Mouse (Mus musculus): ENCODE measurements around the gene Cd300ld. TPM values are rescaled to one million over a fixed set of nuclear protein-coding genes. Genes with fewer than 3 reads are reported as not detected.

The Cd300ld gene
- polyA plus RNA-seq, 1 experiment = 1.8 TPM

GRCm38 (mm10) chr11:114968752-114969207, 20.9 kb downstream of the Cd300ld start, which contains the start of gene Cd300c:
Cd300c (minus strand) TSS chr11:114969157.
- peak; percentile 14 for DNase-seq

GRCm38 (mm10) chr11:114965182-114965828, 24.4 kb downstream of the Cd300ld start:
- no peaks in the 10 kb centered on the region for H3K36me3 ChIP-seq (ENCODE audit: control insufficient read depth, insufficient read depth, low read length)
- no peaks in the 10 kb centered on the region for H3K27me3 ChIP-seq (replicated peaks; ENCODE audit: control insufficient read depth, insufficient read depth, low read length)
- TF ChIP-seq POLR2A (IDR thresholded peaks at IDR 0.05; ENCODE audit: low read depth, low read length) = no peak
- no peak for TF ChIP-seq CTCF (conservative IDR thresholded peaks at IDR 0.05; ENCODE audit: insufficient read depth, insufficient read length, low read depth, low read length)
- 29% methylated on average over 3 of the region's 3 CpGs for WGBS
- no peak overlapping the region for H3K4me3 ChIP-seq (ENCODE audit: insufficient read depth, low read depth, low read length)
- no peaks in the 10 kb centered on the region for H3K4me1 ChIP-seq (ENCODE audit: control insufficient read depth, insufficient read depth, low read length)
- no peak for DNase-seq
- H3K27ac ChIP-seq (ENCODE audit: insufficient read depth, low read depth, low read length) = no peak overlapping the region

More at GRCm38 (mm10) chr11:114968752-114969207, 20.9 kb downstream of the Cd300ld start, which contains the start of gene Cd300c:
- WGBS = 60% methylated on average over 9 of the region's 9 CpGs
- H3K27ac ChIP-seq (ENCODE audit: insufficient read depth, low read depth, low read length) = no peak within 1 kb of the TSS
- H3K4me3 ChIP-seq (ENCODE audit: insufficient read depth, low read depth, low read length) = no peak within 1 kb of the TSS
- no peaks in the 10 kb centered on the region; the same call in 1 of the 2 replicates for H3K27me3 ChIP-seq (replicated peaks; ENCODE audit: control insufficient read depth, insufficient read depth, low read length)
- TF ChIP-seq POLR2A (IDR thresholded peaks at IDR 0.05; ENCODE audit: low read depth, low read length) = no peak
- no peak for TF ChIP-seq CTCF (conservative IDR thresholded peaks at IDR 0.05; ENCODE audit: insufficient read depth, insufficient read length, low read depth, low read length)
- no peaks in the 10 kb centered on the region for H3K36me3 ChIP-seq (ENCODE audit: control insufficient read depth, insufficient read depth, low read length)
- H3K4me1 ChIP-seq (ENCODE audit: control insufficient read depth, insufficient read depth, low read length) = no peaks in the 10 kb centered on the region

- no peaks in the 10 kb centered on the region for H3K4me1 ChIP-seq (ENCODE audit: control insufficient read depth, insufficient read depth, low read length)
- TF ChIP-seq POLR2A (IDR thresholded peaks at IDR 0.05; ENCODE audit: low read depth, low read length) (no peak), CTCF (conservative IDR thresholded peaks at IDR 0.05; ENCODE audit: insufficient read depth, insufficient read length, low read depth, low read length) (no peak)
- 80% methylated on average over 1 of the region's 1 CpGs for WGBS
- H3K36me3 ChIP-seq (ENCODE audit: control insufficient read depth, insufficient read depth, low read length) = no peaks in the 10 kb centered on the region
- no peak overlapping the region for H3K4me3 ChIP-seq (ENCODE audit: insufficient read depth, low read depth, low read length)
- H3K27me3 ChIP-seq (replicated peaks; ENCODE audit: control insufficient read depth, insufficient read depth, low read length) = no peaks in the 10 kb centered on the region
- H3K27ac ChIP-seq (ENCODE audit: insufficient read depth, low read depth, low read length) = no peak overlapping the region
- no peak for DNase-seq
Measured at GRCm38 (mm10) chr11:114960369-114960768, 29.4 kb downstream of the Cd300ld start.

GRCm38 (mm10) chr11:114934144-114934543, 55.6 kb downstream of the Cd300ld start, which contains the start of gene Cd300lb:
Cd300lb (minus strand) TSS chr11:114934386.
- no peaks in the 10 kb centered on the region for H3K36me3 ChIP-seq (ENCODE audit: control insufficient read depth, insufficient read depth, low read length)
- no peak for DNase-seq
- TF ChIP-seq CTCF (conservative IDR thresholded peaks at IDR 0.05; ENCODE audit: insufficient read depth, insufficient read length, low read depth, low read length) (no peak), POLR2A (IDR thresholded peaks at IDR 0.05; ENCODE audit: low read depth, low read length) (no peak)
- H3K4me1 ChIP-seq (ENCODE audit: control insufficient read depth, insufficient read depth, low read length) = no peaks in the 10 kb centered on the region
- no peak within 1 kb of the TSS for H3K4me3 ChIP-seq (ENCODE audit: insufficient read depth, low read depth, low read length)
- no peaks in the 10 kb centered on the region for H3K27me3 ChIP-seq (replicated peaks; ENCODE audit: control insufficient read depth, insufficient read depth, low read length)
- 40% methylated on average over 6 of the region's 6 CpGs for WGBS
- H3K27ac ChIP-seq (ENCODE audit: insufficient read depth, low read depth, low read length) = no peak within 1 kb of the TSS

- Histone ChIP-seq H3K4me1 (ENCODE audit: control insufficient read depth, insufficient read depth, low read length) (no peaks in the 10 kb centered on the region), H3K36me3 (ENCODE audit: control insufficient read depth, insufficient read depth, low read length) (no peaks in the 10 kb centered on the region), H3K27me3 (replicated peaks; ENCODE audit: control insufficient read depth, insufficient read depth, low read length) (no peaks in the 10 kb centered on the region), H3K4me3 (ENCODE audit: insufficient read depth, low read depth, low read length) (no peak overlapping the region), H3K27ac (ENCODE audit: insufficient read depth, low read depth, low read length) (no peak overlapping the region)
- TF ChIP-seq CTCF (conservative IDR thresholded peaks at IDR 0.05; ENCODE audit: insufficient read depth, insufficient read length, low read depth, low read length) (no peak), POLR2A (IDR thresholded peaks at IDR 0.05; ENCODE audit: low read depth, low read length) (no peak)
- WGBS = 79% methylated on average over 4 of the region's 4 CpGs
- DNase-seq = no peak
Measured at GRCm38 (mm10) chr11:114933591-114933990, 56.1 kb downstream of the Cd300ld start.

Other genes with a start within 250 kb of the Cd300ld start
- gene Kif19a, start 224.5 kb downstream of the Cd300ld start, polyA plus RNA-seq (2012; rRNA removed) = 0.38 and 0.42 TPM in 2 replicates
- 0.12 and 0.13 TPM in 2 replicates for gene Btbd17, start 194.0 kb downstream of the Cd300ld start, polyA plus RNA-seq (2012; rRNA removed)
- not detected in 2 replicates for gene Gpr142, start 191.0 kb downstream of the Cd300ld start, polyA plus RNA-seq (2012; rRNA removed)
- 241 and 285 TPM in 2 replicates for gene Gprc5c, start 138.8 kb downstream of the Cd300ld start, polyA plus RNA-seq (2012; rRNA removed)
- 0.61 and 0.91 TPM in 2 replicates for gene Cd300a, start 99.9 kb downstream of the Cd300ld start, polyA plus RNA-seq (2012; rRNA removed)
- gene Cd300lb, start 55.5 kb downstream of the Cd300ld start, polyA plus RNA-seq (2012; rRNA removed) = 0.18 and 0.33 TPM in 2 replicates
- 0.72 TPM in 1 of 2 replicates, not detected in the other for gene Cd300c, start 20.8 kb downstream of the Cd300ld start, polyA plus RNA-seq (2012; rRNA removed)
- 2.7 and 3.9 TPM in 2 replicates for gene Cd300c2, start 12.0 kb upstream of the Cd300ld start, polyA plus RNA-seq (2012; rRNA removed)
- gene Cd300ld2, start 26.3 kb upstream of the Cd300ld start, polyA plus RNA-seq (2012; rRNA removed) = 0.19 and 0.39 TPM in 2 replicates
- 2.3 TPM in 1 of 2 replicates, not detected in the other for gene Cd300ld4, start 37.1 kb upstream of the Cd300ld start, polyA plus RNA-seq (2012; rRNA removed)
- gene Cd300ld5, start 47.8 kb upstream of the Cd300ld start, polyA plus RNA-seq (2012; rRNA removed) = 0.86 and 3.6 TPM in 2 replicates
- gene Cd300ld3, start 58.5 kb upstream of the Cd300ld start, polyA plus RNA-seq (2012; rRNA removed) = 8.1 and 15.8 TPM in 2 replicates
- gene Cd300e, start 72.3 kb upstream of the Cd300ld start, polyA plus RNA-seq (2012; rRNA removed) = 0.12 and 0.13 TPM in 2 replicates
- gene Rab37, start 101.5 kb upstream of the Cd300ld start, polyA plus RNA-seq (2012; rRNA removed) = 0.42 and 1.1 TPM in 2 replicates
- 0.29 and 1.2 TPM in 2 replicates for gene Cd300lf, start 144.1 kb upstream of the Cd300ld start, polyA plus RNA-seq (2012; rRNA removed)
- gene Slc9a3r1, start 173.4 kb upstream of the Cd300ld start, polyA plus RNA-seq (2012; rRNA removed) = 229 and 239 TPM in 2 replicates
- 13.0 and 14.8 TPM in 2 replicates for gene Tmem104, start 197.6 kb upstream of the Cd300ld start, polyA plus RNA-seq (2012; rRNA removed)
- 32.4 and 35.3 TPM in 2 replicates for gene Nat9, start 197.9 kb upstream of the Cd300ld start, polyA plus RNA-seq (2012; rRNA removed)